Mouse (Mus musculus) pancreas, adult 10 weeks (tissue): Measurements from ENCODE around the gene Zcchc12. TPM values are rescaled to one million over a fixed set of nuclear protein-coding genes. Genes with fewer than 3 reads are reported as not detected.

Experiments used
- polyA plus RNA-seq: library from polyadenylated mRNA; stranded (reverse); fragments of 350-450 nt; fragmentation: Illumina TruSeq; extraction: RNeasy Lipid Tissue Mini Kit (QIAGEN cat#74804); gene quantifications from one replicate; pipeline ENCODE4 v1.2.3, GENCODE M21; 2015; ENCODE audit warnings: low read depth, low replicate concordance; ENCODE audit not compliant: insufficient read depth

Zcchc12 gene
- polyA plus RNA-seq = 0.74 TPM

DNA sequence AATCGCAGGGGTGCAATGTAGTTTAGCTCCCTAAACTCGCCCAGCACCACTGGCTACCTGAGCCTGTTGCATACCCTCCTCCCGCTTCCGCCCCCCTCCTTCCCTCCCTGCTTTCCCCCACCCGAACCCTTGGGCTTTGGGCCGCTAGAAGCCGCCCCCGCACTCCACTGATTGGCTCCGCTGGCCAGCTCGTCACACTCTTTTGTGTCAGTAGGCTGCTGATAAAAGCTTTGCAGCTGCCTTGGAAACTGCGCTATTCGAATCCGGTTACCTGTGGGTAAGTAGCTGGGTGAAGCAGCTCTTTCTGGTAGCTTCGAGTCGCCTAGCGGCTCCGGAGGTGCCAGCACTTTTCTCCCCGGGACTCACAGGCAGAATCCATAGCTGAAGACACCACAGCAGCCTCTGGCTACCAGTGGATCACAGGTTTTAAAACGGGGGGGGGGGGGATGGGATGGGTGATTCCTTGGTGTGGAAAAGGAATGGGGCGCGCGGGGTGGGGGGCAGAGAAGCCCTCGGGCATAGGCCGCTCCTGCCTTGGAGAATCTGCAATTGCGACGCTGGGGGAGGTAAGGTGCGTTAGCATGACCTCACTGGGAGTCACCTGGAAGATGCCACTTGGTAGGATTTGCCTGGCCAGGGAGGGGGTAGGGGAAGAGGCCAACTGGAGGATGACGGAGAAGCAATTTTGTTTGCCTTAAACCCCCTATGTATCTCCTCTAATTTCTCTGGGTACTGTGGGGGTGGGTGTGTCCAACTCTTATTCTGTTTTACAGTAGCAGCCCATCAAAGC, at the start of gene Zcchc12:
TSS of gene Zcchc12 (plus strand) at position 169 of the 790 bp plus-strand sequence.

Other genes with a start within 250 kb of the Zcchc12 start
- gene Il13ra1, start 83.8 kb upstream of the Zcchc12 start, polyA plus RNA-seq = 3.3 TPM
- gene Lonrf3, start 132.4 kb downstream of the Zcchc12 start, polyA plus RNA-seq = 1.2 TPM
- gene Gm6268, start 205.4 kb downstream of the Zcchc12 start, polyA plus RNA-seq = not detected